Mouse (Mus musculus) liver, embryonic 14 days (tissue): Measurements from ENCODE around the gene Zfp763. TPM values are rescaled to one million over a fixed set of nuclear protein-coding genes. Genes with fewer than 3 reads are reported as not detected.

Experiments used
- polyA plus RNA-seq: library from polyadenylated mRNA; depleted of rRNA; stranded (reverse); fragments of >200 nt; gene quantifications from 2 replicates; pipeline ENCODE4 v1.2.3, GENCODE M21; 2012; rRNA removed

The Zfp763 gene
- polyA plus RNA-seq = 1.3 and 1.5 TPM in 2 replicates

GRCm38 (mm10) chr17:33032900-33033891, at the start of gene Zfp763:
TSS of gene Zfp763 (minus strand) at chr17:33033402.

GRCm38 (mm10) chr17:33067958-33068357, 34.8 kb upstream of the Zfp763 start, which contains the start of gene 4921501E09Rik:
TSS of gene 4921501E09Rik (minus strand) at chr17:33068058.

DNA sequence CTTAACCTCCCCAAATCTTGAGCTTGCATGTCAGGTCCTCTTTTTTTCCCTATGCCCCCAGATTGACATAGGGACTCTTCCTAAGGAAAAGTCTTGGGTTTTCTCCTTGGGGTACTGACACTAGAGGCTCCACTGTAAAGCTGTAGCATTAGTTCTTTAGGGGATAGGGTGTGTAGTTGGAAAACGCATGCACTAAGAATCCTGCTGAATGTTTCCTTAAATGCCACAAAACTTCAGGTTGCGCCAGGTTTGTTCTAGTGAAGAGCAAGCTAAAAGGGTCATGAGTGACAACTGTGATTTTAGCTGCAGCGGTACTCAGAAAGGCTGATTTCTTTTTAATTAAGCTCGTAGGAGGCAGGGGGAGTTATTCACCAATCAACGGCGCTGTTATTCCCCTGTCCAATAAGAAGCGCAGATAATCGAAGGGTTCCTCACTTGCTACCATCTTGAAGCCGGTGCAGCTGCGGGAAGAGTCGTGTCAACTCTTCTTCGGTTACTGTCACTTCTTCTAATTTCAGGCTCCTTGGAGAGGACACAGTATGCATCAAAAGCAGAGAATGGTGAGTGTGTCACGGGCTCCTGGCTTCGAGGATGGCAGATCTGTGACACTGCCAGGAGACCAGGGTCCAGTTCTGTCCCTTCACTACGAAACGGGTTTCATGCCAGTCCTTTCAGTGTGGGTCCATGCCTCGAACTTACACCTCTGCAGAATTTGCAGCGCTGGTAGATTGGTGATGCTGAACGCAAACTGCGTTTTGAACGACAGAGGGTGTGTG, 40.3 kb downstream of the Zfp763 start, which contains the start of gene Zfp952:
Zfp952 (plus strand) TSS at position 431 of the 776 bp plus-strand sequence.

Other genes with a start within 250 kb of the Zfp763 start
- gene Zfp871, start 245.1 kb downstream of the Zfp763 start, polyA plus RNA-seq = 7.6 and 9.3 TPM in 2 replicates
- 0.11 and 0.17 TPM in 2 replicates for gene Zfp811, start 223.5 kb downstream of the Zfp763 start, polyA plus RNA-seq
- 1.0 TPM in 2 replicates for gene Zfp799, start 203.1 kb downstream of the Zfp763 start, polyA plus RNA-seq
- 0.90 and 0.93 TPM in 2 replicates for gene Zfp870, start 141.8 kb downstream of the Zfp763 start, polyA plus RNA-seq
- gene Cyp4f14, start 116.1 kb downstream of the Zfp763 start, polyA plus RNA-seq = not detected in 2 replicates
- 3.7 and 3.9 TPM in 2 replicates for gene Cyp4f13, start 86.0 kb downstream of the Zfp763 start, polyA plus RNA-seq
- gene Zfp472, start 67.6 kb downstream of the Zfp763 start, polyA plus RNA-seq = 2.7 and 3.1 TPM in 2 replicates
- 1.9 and 2.1 TPM in 2 replicates for gene Zfp952, start 40.3 kb downstream of the Zfp763 start, polyA plus RNA-seq
- not detected in 2 replicates for gene 4921501E09Rik, start 34.7 kb upstream of the Zfp763 start, polyA plus RNA-seq
- gene Zfp563, start 55.9 kb upstream of the Zfp763 start, polyA plus RNA-seq = 0.67 and 0.91 TPM in 2 replicates
- gene Morc2b, start 106.3 kb upstream of the Zfp763 start, polyA plus RNA-seq = not detected in 2 replicates
- not detected in 2 replicates for gene Olfr55, start 135.0 kb upstream of the Zfp763 start, polyA plus RNA-seq
- gene Olfr239, start 157.9 kb upstream of the Zfp763 start, polyA plus RNA-seq = not detected in 2 replicates
- 0.01 and 0.02 TPM in 2 replicates for gene Olfr1564, start 188.3 kb upstream of the Zfp763 start, polyA plus RNA-seq
- 2.1 and 2.3 TPM in 2 replicates for gene Zfp955a, start 221.7 kb upstream of the Zfp763 start, polyA plus RNA-seq
- not detected in 2 replicates for gene Olfr63, start 231.3 kb upstream of the Zfp763 start, polyA plus RNA-seq